Mouse (Mus musculus) G1E (cell line): ENCODE measurements around the gene Sirpa.

Source experiments
- CTCF ChIP-seq: IDR thresholded peaks from 2 replicates; pipeline ENCODE4 v1.5.1; 2012; ENCODE audit warnings: low read depth, low read length, inconsistent platforms, mixed read lengths
- GATA1 ChIP-seq: IDR thresholded peaks from 2 replicates; pipeline ENCODE4 v1.6.1; 2012; ENCODE audit warnings: borderline replicate concordance, low read length, inconsistent platforms, mixed read lengths
- TAL1 ChIP-seq: conservative IDR thresholded peaks from 2 replicates; pipeline ENCODE4 v1.6.1; 2012; ENCODE audit warnings: low read depth, low read length, inconsistent platforms, mixed read lengths

DNA sequence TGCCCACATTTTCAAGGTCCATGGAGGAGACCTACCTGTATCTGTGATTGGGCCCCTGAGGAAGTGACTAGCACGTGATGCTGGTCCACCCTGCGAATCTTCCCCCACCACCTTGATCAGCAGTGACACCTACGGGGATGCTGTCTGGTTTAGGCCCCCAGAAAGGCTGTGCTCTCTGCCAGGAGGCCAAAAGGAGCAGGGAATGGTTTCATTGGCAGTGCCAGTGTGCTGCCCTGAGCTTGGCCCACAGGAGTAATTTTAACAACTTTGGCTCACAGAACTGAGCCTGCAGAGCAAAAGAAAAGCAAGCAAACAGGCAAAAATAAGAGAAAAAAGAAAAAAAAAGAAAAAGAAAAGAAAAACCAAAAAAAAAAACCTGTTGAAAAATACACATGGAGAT, 13.2 kb downstream of the Sirpa start:
- TF ChIP-seq CTCF: no peak
- TF ChIP-seq TAL1: no peak
- TF ChIP-seq GATA1: no peak
